8 mouse cellular contexts compared by ENCODE assay signal in the genomic region with DNA sequence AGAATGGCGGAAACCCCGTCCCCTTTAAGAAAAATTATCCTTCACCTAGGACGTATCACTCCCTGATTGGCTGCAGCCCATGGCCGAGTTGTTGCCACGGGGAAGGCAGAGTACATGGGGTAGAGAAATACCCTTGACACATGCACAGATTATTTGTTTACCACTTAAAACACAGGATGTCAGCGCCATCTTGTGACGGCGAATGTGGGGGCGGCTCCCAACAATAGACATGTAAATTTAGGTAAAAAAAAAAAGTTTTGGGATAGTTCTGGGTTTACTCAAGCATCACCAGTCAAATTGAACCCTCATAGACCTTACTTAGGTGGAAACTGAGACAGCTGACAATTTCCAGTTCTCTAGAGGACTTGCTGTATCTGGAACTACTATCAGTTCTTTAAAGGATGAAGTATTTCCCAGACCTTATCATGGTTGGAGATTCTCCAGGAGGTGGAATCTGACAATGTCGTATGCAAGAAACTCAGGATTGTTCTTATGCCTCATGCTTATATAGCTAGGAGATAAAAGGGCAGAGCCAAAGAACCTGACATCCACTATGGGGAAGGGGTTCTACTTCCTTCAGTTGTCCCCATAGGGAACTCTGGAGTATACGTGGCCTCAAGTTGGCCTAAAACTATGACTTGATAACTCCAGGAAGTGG. TPM values are rescaled to one million over a fixed set of nuclear protein-coding genes. Genes with fewer than 3 reads are reported as not detected.
DNase-seq lines count a peak whose midpoint lies in the region; ATAC-seq and TF ChIP-seq lines count a peak whose summit lies in the region.

No protein-coding gene starts in this region.

- no peak for TF ChIP-seq CTCF in lung, embryonic 14.5 days (IDR thresholded peaks at IDR 0.05; ENCODE audit: low read depth)

- H3K4me2 ChIP-seq in lung, embryonic 14.5 days = peak overlapping the region; percentile 18; the same call in 1 of the 2 replicates
- H3K4me2 ChIP-seq in hindbrain, embryonic 12.5 days (replicated peaks) = peak overlapping the region; percentile 46

- DNase-seq in lung, embryonic 14.5 days = peak; percentile 26
- DNase-seq in lung, postnatal 14 days = no peak
- peak; percentile 41 for DNase-seq in adipocyte (ENCODE audit: low spot score)
- peak; percentile 12 to 27 for DNase-seq in natural killer cell, adult 2 months (ENCODE audit: low spot score in 2 of 2)
- no peak for DNase-seq in adrenal gland, adult 2 months
- no peak for DNase-seq in right cerebral cortex, postnatal 25 days

- no peak overlapping the region for H3K4me3 ChIP-seq in lung, embryonic 14.5 days (ENCODE audit: low read depth, low read length)
- H3K4me3 ChIP-seq in hindbrain, embryonic 12.5 days = peak overlapping the region; percentile 31

- H3K9me3 ChIP-seq in lung, embryonic 14.5 days (ENCODE audit: low read depth, low read length) = no peaks in the 10 kb centered on the region
- H3K9me3 ChIP-seq in hindbrain, embryonic 12.5 days (replicated peaks) = no peaks in the 10 kb centered on the region

- 62% methylated on average over 11 of the region's 11 CpGs for WGBS in lung, embryonic 14.5 days
- WGBS in hindbrain, embryonic 12.5 days = 60% methylated on average over 11 of the region's 11 CpGs

- H3K4me1 ChIP-seq in lung, embryonic 14.5 days (ENCODE audit: insufficient read depth) = no peaks in the 10 kb centered on the region
- H3K4me1 ChIP-seq in hindbrain, embryonic 12.5 days = no peaks in the 10 kb centered on the region

- no peak overlapping the region for H3K9ac ChIP-seq in lung, embryonic 14.5 days
- H3K9ac ChIP-seq in hindbrain, embryonic 12.5 days = no peak overlapping the region

- H3K27ac ChIP-seq in lung, embryonic 14.5 days (ENCODE audit: low read depth) = no peak overlapping the region
- no peak overlapping the region for H3K27ac ChIP-seq in hindbrain, embryonic 12.5 days

- peak; percentile 49; the same call in 1 of the 2 replicates for ATAC-seq in lung, embryonic 14.5 days (ENCODE audit: insufficient read depth)
- 0 out of 2 replicates have a peak, but pooled peaks have one; percentile 46 for ATAC-seq in hindbrain, embryonic 12.5 days (ENCODE audit: low FRiP score)
- no peak for ATAC-seq in megakaryocyte progenitor cell, adult 5-6 weeks (replicated peaks; ENCODE audit: poor library complexity)

- H3K27me3 ChIP-seq in lung, embryonic 14.5 days (ENCODE audit: insufficient read depth, low read length) = no peaks in the 10 kb centered on the region
- H3K27me3 ChIP-seq in hindbrain, embryonic 12.5 days = no peaks in the 10 kb centered on the region

- no peaks in the 10 kb centered on the region for H3K36me3 ChIP-seq in lung, embryonic 14.5 days (ENCODE audit: insufficient read depth)
- H3K36me3 ChIP-seq in hindbrain, embryonic 12.5 days = no peaks in the 10 kb centered on the region

RNA-seq across cellular contexts. Expression of gene Wdr1, which starts 35.8 kb away (rescaled TPM):
- polyA plus RNA-seq in lung, embryonic 14.5 days (2014; fragmentation: Nextera tagmentation; extraction: Ambion mirVana) = 226 and 234 TPM in 2 replicates
- 160 and 167 TPM in 2 replicates for polyA plus RNA-seq in hindbrain, embryonic 12.5 days (2016; fragmentation: Nextera tagmentation; extraction: Ambion mirVana)
- total RNA-seq in adrenal gland, adult 2 months (2021) = 100 to 1,000 TPM; 149 to 155 TPM
- polyA plus RNA-seq in adrenal gland, adult 2 months (2012; rRNA removed) = 62.9 and 65.8 TPM in 2 replicates
- 127 and 134 TPM in 2 replicates for total RNA-seq in megakaryocyte progenitor cell, adult 5-6 weeks (2015)
- 209 TPM in 2 replicates for total RNA-seq in megakaryocyte progenitor cell, adult 5-6 weeks (2017)

Comparison
In these comparisons a context has a peak if more than half of its experiments do, and no peak if none do; other contexts are left out.
1. DNase-seq: peak in lung, embryonic 14.5 days (single experiment), adipocyte (single experiment) and natural killer cell, adult 2 months (2 of 2); none in lung, postnatal 14 days (single experiment), adrenal gland, adult 2 months (single experiment) and right cerebral cortex, postnatal 25 days (single experiment).